Mouse (Mus musculus) G1E (cell line): ENCODE data around the gene Gsto2.

Experiments used
- CTCF ChIP-seq: IDR thresholded peaks from 2 replicates; pipeline ENCODE4 v1.5.1; 2012; ENCODE audit warnings: low read depth, low read length, inconsistent platforms, mixed read lengths
- GATA1 ChIP-seq: IDR thresholded peaks from 2 replicates; pipeline ENCODE4 v1.6.1; 2012; ENCODE audit warnings: borderline replicate concordance, low read length, inconsistent platforms, mixed read lengths
- GATA2 ChIP-seq: IDR thresholded peaks from 2 replicates; pipeline ENCODE4 v1.6.1; 2012; ENCODE audit warnings: low read depth, low read length, inconsistent platforms, borderline replicate concordance
- POLR2AphosphoS5 ChIP-seq: IDR thresholded peaks from 2 replicates; pipeline ENCODE4 v1.6.1; 2012; ENCODE audit warnings: low read depth, low read length, inconsistent platforms; ENCODE audit not compliant: insufficient replicate concordance
- TAL1 ChIP-seq: conservative IDR thresholded peaks from 2 replicates; pipeline ENCODE4 v1.6.1; 2012; ENCODE audit warnings: low read depth, low read length, inconsistent platforms, mixed read lengths

DNA sequence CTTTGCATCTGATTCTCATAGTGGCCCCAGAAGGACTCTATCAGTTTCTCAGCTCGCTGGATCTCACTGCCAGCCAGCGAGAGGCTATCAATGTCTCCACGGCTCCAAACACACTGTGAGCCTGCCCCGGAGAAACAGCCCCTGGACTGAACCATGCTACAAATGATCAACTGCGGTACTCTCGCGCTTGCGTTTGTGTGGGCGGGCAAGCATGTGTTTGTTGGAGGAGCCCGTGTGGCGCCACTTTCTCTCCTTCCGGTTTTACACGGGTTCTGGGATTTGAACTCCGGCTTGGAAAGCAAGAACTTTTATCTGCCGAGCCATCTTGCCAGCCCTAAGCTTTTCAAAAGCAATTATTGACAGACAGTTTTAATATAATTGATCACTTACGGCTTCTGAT, 33.0 kb upstream of the Gsto2 start:
- TF ChIP-seq CTCF (no peak), TAL1 (no peak), POLR2AphosphoS5 (no peak), GATA1 (no peak), GATA2 (no peak)
